Mouse (Mus musculus) brain, embryonic 14.5 days (tissue): ENCODE data around the gene Tmprss2.

Source experiments
- CTCF ChIP-seq: fragments of 200-500 bp; IDR thresholded peaks from 2 replicates; pipeline ENCODE4 v1.5.1; 2012; ENCODE audit warnings: inconsistent platforms, mild to moderate bottlenecking, moderate library complexity, borderline replicate concordance; ENCODE audit not compliant: insufficient read depth, insufficient read length; ENCODE audit errors: extremely low read depth
- POLR2A ChIP-seq: fragments of 200-500 bp; IDR thresholded peaks from 2 replicates; pipeline ENCODE4 v1.6.1; 2012; ENCODE audit warnings: mild to moderate bottlenecking, inconsistent platforms, borderline replicate concordance; ENCODE audit not compliant: poor library complexity, insufficient read depth, insufficient read length, severe bottlenecking; ENCODE audit errors: extremely low read depth

- TF ChIP-seq POLR2A (no peak), CTCF (no peak)
Observed at GRCm38 (mm10) chr16:97649522-97650188, 38.7 kb upstream of the Tmprss2 start.
